Mouse (Mus musculus) layer of hippocampus, postnatal 14 days (tissue): ENCODE measurements around the gene Ablim1. TPM values are rescaled to one million over a fixed set of nuclear protein-coding genes. Genes with fewer than 3 reads are reported as not detected.
"Not testable (repeated sequence)": the region's sequence is repeated elsewhere in the genome, so short reads cannot be mapped to it uniquely, and the experiment has no call there.

Experiments
- DNase-seq, 2 experiments: peaks; one replicate each; pipeline ENCODE4 v3.0.0; 2021 to 2022; ENCODE audit warnings: low spot score in 2 of 2, mixed read lengths in 1 of 2
- total RNA-seq, 2 experiments: library from RNA; stranded (reverse); gene quantifications; 2 replicates each; pipeline ENCODE4 v1.2.3; 2021

Gene Ablim1
- total RNA-seq, 2 experiments from 2014 or later, result 68.1 to 78.3 TPM

- DNase-seq, result no peak
Measured at GRCm38 (mm10) chr19:57157731-57158343, 156.9 kb downstream of the Ablim1 start.

DNA sequence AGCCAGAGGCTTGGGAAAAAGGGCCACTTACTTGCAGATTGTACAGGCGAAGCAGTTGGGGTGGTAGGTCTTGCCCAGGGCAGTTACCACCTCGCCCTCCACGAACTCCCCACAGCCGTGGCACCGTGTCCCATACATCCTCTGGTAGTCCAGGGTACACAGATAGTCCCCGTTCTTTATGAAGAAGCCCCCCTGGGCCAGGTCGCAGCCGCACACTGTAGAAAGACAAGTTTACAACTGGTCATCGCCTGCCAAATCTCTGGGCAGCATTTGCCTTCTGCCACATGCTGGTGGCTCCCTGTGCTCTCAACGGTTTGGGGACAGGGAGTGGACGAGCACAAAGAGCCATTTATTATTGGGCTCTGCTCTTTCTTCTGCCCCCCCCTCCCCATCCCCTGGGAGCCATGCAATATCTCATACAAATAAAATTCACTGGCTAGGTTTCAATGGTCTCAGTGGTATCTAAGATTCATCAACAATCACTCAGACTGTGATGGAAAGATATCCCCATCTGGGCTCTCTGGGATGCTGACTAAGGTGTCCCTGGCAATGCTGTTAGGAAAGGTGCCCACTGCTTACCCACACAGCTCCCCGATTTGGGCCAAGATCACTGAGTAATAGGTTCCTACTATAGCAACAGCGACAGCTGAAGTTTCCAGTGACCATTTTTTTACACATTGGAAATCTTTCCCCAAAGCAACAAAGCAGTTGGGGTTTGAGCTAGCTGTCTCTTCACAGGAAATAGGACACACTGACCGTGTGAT, 159.4 kb downstream of the Ablim1 start:
- DNase-seq, result peak in 1 of 2 experiments; percentile 53

GRCm38 (mm10) chr19:57152357-57152756, 162.4 kb downstream of the Ablim1 start:
- peak; percentile 64 to 76 for DNase-seq

- DNase-seq, result no peak
Measured at GRCm38 (mm10) chr19:57151504-57151903, 163.2 kb downstream of the Ablim1 start.

GRCm38 (mm10) chr19:57150275-57150674, 164.4 kb downstream of the Ablim1 start:
- DNase-seq, result peak in 1 of 2 experiments; percentile 32

GRCm38 (mm10) chr19:57147746-57148145, 167.0 kb downstream of the Ablim1 start:
- DNase-seq, result no peak

DNA sequence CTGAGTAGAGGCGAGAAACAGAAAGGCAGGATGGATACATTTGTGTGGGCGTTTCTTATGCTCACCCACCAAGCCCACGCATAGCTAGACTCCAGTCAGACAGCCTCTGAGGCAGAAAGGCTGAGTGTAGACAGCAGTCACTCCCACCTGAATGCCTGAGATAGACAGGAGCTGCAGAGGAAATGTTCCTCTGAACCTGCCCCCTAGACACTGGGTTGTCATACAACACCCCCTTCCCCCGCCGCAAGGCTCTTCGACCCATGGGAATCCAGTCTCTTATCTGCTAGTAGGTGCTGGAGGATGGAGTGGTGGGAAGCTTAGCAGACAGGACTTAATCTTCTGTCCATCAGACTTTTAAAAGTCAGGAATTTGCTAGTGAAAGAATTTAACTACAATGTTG, 167.8 kb downstream of the Ablim1 start:
- no peak for DNase-seq

- DNase-seq, result no peak
Measured at GRCm38 (mm10) chr19:57143646-57144045, 171.1 kb downstream of the Ablim1 start.

DNA sequence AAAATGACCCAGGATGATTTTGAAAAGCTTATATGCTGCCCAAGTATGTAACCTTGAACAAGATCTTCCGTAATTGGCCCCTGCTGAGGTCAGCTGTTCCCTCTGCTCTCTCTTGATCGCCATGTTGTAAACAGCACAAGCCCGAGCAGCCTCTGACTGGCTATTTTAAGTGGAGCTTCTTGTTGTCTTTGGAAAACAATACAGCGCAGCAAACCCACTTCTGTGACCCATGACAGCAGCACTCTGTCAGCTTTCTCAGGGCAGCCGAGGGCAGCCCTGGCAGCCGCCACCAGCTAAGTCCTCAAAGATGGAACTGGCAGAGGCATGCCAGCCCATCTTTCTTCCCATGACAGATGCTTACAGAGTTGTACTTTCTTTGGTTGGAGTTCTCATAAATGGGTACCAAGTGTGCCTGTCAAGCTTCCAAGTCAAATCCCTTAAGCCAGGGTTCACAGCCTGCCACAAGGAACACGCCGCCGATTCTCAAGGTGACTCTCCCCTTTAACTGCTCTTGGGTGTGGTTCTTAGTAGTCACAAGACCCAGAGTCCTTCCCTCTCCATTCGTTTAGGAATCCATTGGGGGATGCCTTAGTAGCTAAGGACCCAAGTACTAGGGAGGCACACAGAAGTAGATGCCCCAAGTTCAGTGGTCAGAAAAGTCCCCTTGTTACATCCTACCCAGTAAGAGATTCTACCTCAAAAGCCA, 172.8 kb downstream of the Ablim1 start:
- no peak for DNase-seq

GRCm38 (mm10) chr19:57140874-57141273, 173.8 kb downstream of the Ablim1 start:
- no peak for DNase-seq

GRCm38 (mm10) chr19:57140071-57140470, 174.6 kb downstream of the Ablim1 start:
- no peak for DNase-seq

- no peak for DNase-seq
Measured at GRCm38 (mm10) chr19:57138909-57139617, 175.7 kb downstream of the Ablim1 start.

- DNase-seq, result no peak
Measured at GRCm38 (mm10) chr19:57138469-57138868, 176.2 kb downstream of the Ablim1 start.

- no peak for DNase-seq
Measured at GRCm38 (mm10) chr19:57138045-57138444, 176.7 kb downstream of the Ablim1 start.

DNA sequence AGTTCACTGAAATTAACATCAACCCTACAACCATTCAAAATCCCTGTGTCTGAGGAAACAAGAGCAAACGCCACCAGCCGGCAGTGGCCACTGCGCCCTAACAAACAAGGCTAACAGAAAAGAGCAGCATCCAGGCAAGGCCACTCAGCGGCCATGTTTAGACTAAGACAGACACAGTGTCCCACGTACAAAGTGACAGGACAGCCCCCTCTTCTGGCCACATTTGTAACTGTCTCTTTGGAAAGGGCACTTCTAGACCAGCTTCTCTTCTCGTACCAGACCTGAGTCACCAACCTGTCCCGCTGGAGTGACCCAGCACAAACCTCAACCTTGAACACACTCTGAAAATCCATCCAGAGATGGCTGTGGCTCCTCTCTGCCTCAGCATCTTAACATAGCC, 178.5 kb downstream of the Ablim1 start:
- peak; percentile 47 to 68 for DNase-seq

DNA sequence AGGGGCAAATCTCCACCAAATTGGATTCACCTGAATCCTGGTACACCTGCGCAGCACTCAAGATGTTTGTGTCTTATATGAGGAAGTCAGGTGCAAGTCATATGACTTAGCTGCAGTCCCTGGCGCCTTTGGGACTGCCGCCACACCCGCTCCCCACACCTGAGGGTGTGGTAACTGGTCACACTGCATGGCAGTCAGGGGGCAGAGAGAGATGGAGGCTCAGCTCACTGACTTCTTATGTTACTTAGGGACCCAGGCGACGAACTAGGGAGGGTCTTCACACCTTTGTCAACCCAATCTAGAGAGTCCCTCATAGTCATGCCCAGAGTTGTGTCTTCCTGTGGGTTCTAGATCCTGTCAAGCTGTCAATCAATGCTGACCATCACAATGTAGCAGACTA, 179.1 kb downstream of the Ablim1 start:
- DNase-seq, result not testable (repeated sequence)

DNA sequence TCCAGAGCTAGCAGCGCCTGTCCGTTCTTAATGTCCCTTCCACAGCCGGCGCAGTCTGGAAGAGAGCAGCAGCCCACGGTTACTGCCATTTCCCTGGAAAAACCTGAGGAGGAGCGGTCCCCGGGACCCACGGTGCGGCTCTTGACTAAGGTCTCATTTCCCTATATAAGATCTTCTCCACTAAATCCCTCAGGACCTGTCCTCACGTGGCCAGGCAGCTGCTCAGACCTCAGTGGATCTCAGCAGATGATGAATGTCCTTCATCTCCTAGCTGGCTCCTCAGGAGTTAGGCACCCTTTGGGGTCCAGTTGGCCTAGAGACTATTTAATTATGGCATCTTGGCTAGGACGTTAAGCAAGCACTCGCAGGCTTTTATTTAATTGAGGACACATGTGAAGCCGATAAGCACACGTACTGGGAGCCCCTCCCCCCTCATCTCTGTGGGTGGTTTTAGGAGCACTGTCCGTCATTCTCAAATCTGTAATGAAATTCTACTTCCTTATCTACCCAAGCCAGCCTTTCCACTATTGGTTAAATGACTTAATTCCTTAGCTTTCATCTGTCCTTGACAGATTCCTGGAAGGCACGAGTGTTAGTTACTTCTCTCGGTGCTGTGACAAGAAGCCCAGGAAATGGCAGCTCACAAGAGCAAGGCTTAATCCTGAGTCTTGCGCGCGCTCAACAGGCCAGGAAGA, 179.9 kb downstream of the Ablim1 start:
- DNase-seq, result no peak

DNA sequence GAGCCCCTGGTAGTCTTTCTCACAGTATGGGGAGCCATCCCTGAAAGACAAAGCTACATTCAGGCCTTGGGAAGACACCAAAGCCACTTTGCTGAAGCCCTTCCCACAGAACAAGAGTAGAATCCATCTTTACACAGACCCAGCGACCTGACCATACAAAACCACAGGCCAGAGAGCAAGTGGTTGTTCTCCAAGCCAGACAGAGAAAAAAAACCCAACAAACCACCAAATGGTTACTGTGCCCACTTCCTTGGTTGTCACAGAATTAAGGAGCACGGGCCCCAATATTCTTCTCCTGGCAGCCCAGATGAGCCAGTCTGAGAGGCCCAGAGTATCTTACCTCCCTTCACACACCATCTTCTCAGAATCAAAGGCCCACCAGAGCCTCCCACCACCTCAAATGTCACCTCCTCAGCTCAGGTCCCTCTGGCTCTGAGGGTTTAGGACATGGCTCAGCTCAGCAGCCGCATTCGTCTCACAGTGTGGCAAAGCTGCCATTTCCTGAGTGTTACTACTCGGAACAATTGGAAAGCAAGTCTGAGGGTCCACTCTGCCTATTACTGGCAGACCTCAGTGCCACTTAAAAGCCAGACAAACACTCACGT, 181.7 kb downstream of the Ablim1 start:
- DNase-seq, result no peak

- DNase-seq, result no peak
Measured at GRCm38 (mm10) chr19:57132281-57132680, 182.4 kb downstream of the Ablim1 start.

GRCm38 (mm10) chr19:57131366-57131765, 183.4 kb downstream of the Ablim1 start:
- DNase-seq, result no peak
